Mouse (Mus musculus) heart, embryonic 12.5 days (tissue): Measurements from ENCODE around the gene Thsd1. TPM values are rescaled to one million over a fixed set of nuclear protein-coding genes. Genes with fewer than 3 reads are reported as not detected.

Experiments
- ATAC-seq: fragments of 200-750 bp; cut with Nextera tagmentation; 2 replicates; pipeline ENCODE4 v1.8.0; 2017; ENCODE audit warnings: moderate TSS enrichment, moderate library complexity; ENCODE audit not compliant: insufficient number of reproducible peaks, low FRiP score
- H3K27ac ChIP-seq: fragments of 300-500 bp; sonication (generic); 2 replicates; pipeline ENCODE4 v1.5.1; 2016; ENCODE audit warnings: mild to moderate bottlenecking, moderate library complexity; ENCODE audit not compliant: poor library complexity, severe bottlenecking
- H3K27me3 ChIP-seq: fragments of 300-500 bp; sonication (generic); replicated peaks from 2 replicates; pipeline ENCODE4 v1.6.1; 2016; ENCODE audit warnings: mild to moderate bottlenecking, moderate library complexity
- H3K36me3 ChIP-seq: fragments of 300-500 bp; sonication (generic); 2 replicates; pipeline ENCODE4 v1.6.1; 2016; ENCODE audit warnings: mild to moderate bottlenecking, moderate library complexity
- H3K4me1 ChIP-seq: fragments of 300-500 bp; sonication (generic); replicated peaks from 2 replicates; pipeline ENCODE4 v1.6.1; 2016; ENCODE audit warnings: mild to moderate bottlenecking
- H3K4me2 ChIP-seq: fragments of 300-500 bp; sonication (generic); 2 replicates; pipeline ENCODE4 v1.6.1; 2016; ENCODE audit warnings: mild to moderate bottlenecking, moderate library complexity
- H3K4me3 ChIP-seq: fragments of 300-500 bp; sonication (generic); 2 replicates; pipeline ENCODE4 v1.5.1; 2016; ENCODE audit warnings: mild to moderate bottlenecking
- H3K9ac ChIP-seq: fragments of 300-500 bp; sonication (generic); 2 replicates; pipeline ENCODE4 v1.6.1; 2016; ENCODE audit warnings: mild to moderate bottlenecking, moderate library complexity
- H3K9me3 ChIP-seq: fragments of 300-500 bp; sonication (generic); replicated peaks from 2 replicates; pipeline ENCODE4 v1.6.1; 2016; ENCODE audit warnings: mild to moderate bottlenecking, moderate library complexity
- WGBS: fragments of 180-500 bp; shearing (Covaris S2); methylation state at CpG from one replicate; pipeline ENCODE4 v1.1.7; 2016; 5-methylcytosine and 5-hydroxymethylcytosine counted together
- polyA plus RNA-seq: library from polyadenylated mRNA; unstranded; fragments of >200 nt; fragmentation: Nextera tagmentation; extraction: Ambion mirVana; gene quantifications from 2 replicates; pipeline ENCODE4 v1.2.1, GENCODE M21; 2016

Thsd1 gene
- 17.2 and 18.7 TPM in 2 replicates for polyA plus RNA-seq

GRCm38 (mm10) chr8:22227061-22227877 lies at the start of gene Thsd1:
Thsd1 (plus strand) TSS chr8:22227313.
- under 1% methylated on average over 39 of the region's 39 CpGs for WGBS
- Histone ChIP-seq H3K4me2 (peak within 1 kb of the TSS; percentile 79), H3K4me1 (0 out of 2 replicates have a peak, but pooled peaks cover 4% of the 10 kb centered on the region), H3K9ac (peak within 1 kb of the TSS; percentile 62), H3K27me3 (0 out of 2 replicates have a peak, but pooled peaks cover 7% of the 10 kb centered on the region), H3K36me3 (peaks cover 14% of the 10 kb centered on the region), H3K27ac (peak within 1 kb of the TSS; percentile 58), H3K4me3 (peak within 1 kb of the TSS; percentile 59), H3K9me3 (0 out of 2 replicates have a peak, but pooled peaks cover 5% of the 10 kb centered on the region)
- peak; percentile 91 for ATAC-seq

- peak overlapping the region; percentile 85; the same call in 1 of the 2 replicates for H3K27ac ChIP-seq
- H3K9me3 ChIP-seq = no peaks in the 10 kb centered on the region
- peak overlapping the region; percentile 82 for H3K4me3 ChIP-seq
- peak; percentile 49 for ATAC-seq
- under 1% methylated on average over 3 of the region's 3 CpGs for WGBS
- H3K27me3 ChIP-seq = no peaks in the 10 kb centered on the region
- H3K4me1 ChIP-seq = peaks cover 18% of the 10 kb centered on the region; the same call in 1 of the 2 replicates
- H3K36me3 ChIP-seq = no peaks in the 10 kb centered on the region
- H3K4me2 ChIP-seq = peak overlapping the region; percentile 88
- peak overlapping the region; percentile 48; the same call in 1 of the 2 replicates for H3K9ac ChIP-seq
Measured at GRCm38 (mm10) chr8:22184884-22185283, 42.2 kb upstream of the Thsd1 start.

GRCm38 (mm10) chr8:22185431-22186397 lies 41.4 kb upstream of the Thsd1 start, which contains the start of gene Ckap2:
Ckap2 (minus strand) TSS chr8:22185819.
- H3K4me3 ChIP-seq = peak within 1 kb of the TSS; percentile 82
- peak; percentile 98 for ATAC-seq

GRCm38 (mm10) chr8:22192660-22193431 lies 34.3 kb upstream of the Thsd1 start, which contains the start of gene Vps36:
Vps36 (plus strand) TSS chr8:22192809.
- peak within 1 kb of the TSS; percentile 75 for H3K4me3 ChIP-seq
- under 1% methylated on average over 73 of the region's 73 CpGs for WGBS
- H3K36me3 ChIP-seq = peaks cover 2% of the 10 kb centered on the region
- no peaks in the 10 kb centered on the region for H3K27me3 ChIP-seq
- peak within 1 kb of the TSS; percentile 95 for H3K9ac ChIP-seq
- peaks cover 8% of the 10 kb centered on the region; the same call in 1 of the 2 replicates for H3K4me1 ChIP-seq
- ATAC-seq = peak; percentile 95
- H3K4me2 ChIP-seq = peak within 1 kb of the TSS; percentile 71
- peak within 1 kb of the TSS; percentile 96 for H3K27ac ChIP-seq
- no peaks in the 10 kb centered on the region for H3K9me3 ChIP-seq

More at GRCm38 (mm10) chr8:22185431-22186397, 41.4 kb upstream of the Thsd1 start, which contains the start of gene Ckap2:
- Histone ChIP-seq H3K27me3 (no peaks in the 10 kb centered on the region), H3K9me3 (no peaks in the 10 kb centered on the region), H3K4me1 (peaks cover 10% of the 10 kb centered on the region; the same call in 1 of the 2 replicates), H3K4me2 (peak within 1 kb of the TSS; percentile 88), H3K36me3 (no peaks in the 10 kb centered on the region), H3K27ac (peak within 1 kb of the TSS; percentile 85), H3K9ac (peak within 1 kb of the TSS; percentile 79)
- 2% methylated on average over 63 of the region's 63 CpGs for WGBS

GRCm38 (mm10) chr8:22193432-22194010 lies 33.6 kb upstream of the Thsd1 start:
- 13% methylated on average over 12 of the region's 12 CpGs for WGBS
- no peak for ATAC-seq

GRCm38 (mm10) chr8:22197914-22198313 lies 29.2 kb upstream of the Thsd1 start:
- Histone ChIP-seq H3K4me1 (peaks cover 8% of the 10 kb centered on the region; the same call in 1 of the 2 replicates), H3K9ac (no peak overlapping the region), H3K9me3 (no peaks in the 10 kb centered on the region; the same call in 1 of the 2 replicates), H3K36me3 (peaks cover 32% of the 10 kb centered on the region), H3K4me2 (no peak overlapping the region), H3K4me3 (no peak overlapping the region), H3K27ac (no peak overlapping the region), H3K27me3 (no peaks in the 10 kb centered on the region)
- no peak for ATAC-seq
- 90% methylated on average over 6 of the region's 6 CpGs for WGBS

More at GRCm38 (mm10) chr8:22193432-22194010, 33.6 kb upstream of the Thsd1 start:
- Histone ChIP-seq H3K4me1 (peaks cover 8% of the 10 kb centered on the region; the same call in 1 of the 2 replicates), H3K4me2 (peak overlapping the region; percentile 71), H3K27me3 (no peaks in the 10 kb centered on the region), H3K27ac (peak overlapping the region; percentile 96), H3K9ac (peak overlapping the region; percentile 95), H3K9me3 (no peaks in the 10 kb centered on the region), H3K4me3 (peak overlapping the region; percentile 75), H3K36me3 (peaks cover 4% of the 10 kb centered on the region)

- ATAC-seq = no peak
- 93% methylated on average over 8 of the region's 8 CpGs for WGBS
- Histone ChIP-seq H3K9me3 (no peaks in the 10 kb centered on the region; the same call in 1 of the 2 replicates), H3K4me2 (no peak overlapping the region), H3K27me3 (no peaks in the 10 kb centered on the region), H3K4me3 (no peak overlapping the region), H3K36me3 (peaks cover 38% of the 10 kb centered on the region), H3K4me1 (peaks cover under 1% of the 10 kb centered on the region; the same call in 1 of the 2 replicates), H3K9ac (no peak overlapping the region), H3K27ac (no peak overlapping the region)
Measured at GRCm38 (mm10) chr8:22199481-22199880, 27.6 kb upstream of the Thsd1 start.

GRCm38 (mm10) chr8:22207535-22207934 lies 19.6 kb upstream of the Thsd1 start:
- H3K4me1 ChIP-seq = peaks cover 16% of the 10 kb centered on the region

GRCm38 (mm10) chr8:22209012-22209411 lies 18.1 kb upstream of the Thsd1 start:
- Histone ChIP-seq H3K9me3 (no peaks in the 10 kb centered on the region), H3K9ac (no peak overlapping the region), H3K4me2 (no peak overlapping the region), H3K27me3 (no peaks in the 10 kb centered on the region), H3K4me1 (peaks cover 16% of the 10 kb centered on the region), H3K36me3 (peaks cover 52% of the 10 kb centered on the region), H3K27ac (no peak overlapping the region), H3K4me3 (no peak overlapping the region)
- peak; percentile 93 for ATAC-seq
- WGBS = 15% methylated on average over 5 of the region's 5 CpGs

More at GRCm38 (mm10) chr8:22207535-22207934, 19.6 kb upstream of the Thsd1 start:
- H3K4me2 ChIP-seq = no peak overlapping the region
- no peak overlapping the region for H3K27ac ChIP-seq
- WGBS = 64% methylated on average over 4 of the region's 4 CpGs
- ATAC-seq = no peak
- no peaks in the 10 kb centered on the region for H3K9me3 ChIP-seq
- no peaks in the 10 kb centered on the region for H3K27me3 ChIP-seq
- H3K36me3 ChIP-seq = peaks cover 51% of the 10 kb centered on the region
- H3K4me3 ChIP-seq = no peak overlapping the region
- no peak overlapping the region for H3K9ac ChIP-seq
